Mouse (Mus musculus) lung, embryonic 16.5 days (tissue): ENCODE results near the gene Slc22a14. TPM values are rescaled to one million over a fixed set of nuclear protein-coding genes. Genes with fewer than 3 reads are reported as not detected.
A peak's percentile ranks its signal among the peaks of the same experiment; 100 is the strongest.

ENCODE experiments used
- ATAC-seq: fragments of 200-750 bp; cut with Nextera tagmentation; 2 replicates; pipeline ENCODE4 v1.8.0; 2017; ENCODE audit warnings: low read depth, mild to moderate bottlenecking, moderate library complexity
- H3K27ac ChIP-seq: fragments of 300-500 bp; sonication (generic); 2 replicates; pipeline ENCODE4 v1.5.1; 2014; ENCODE audit warnings: mild to moderate bottlenecking, control low read depth, low read length
- H3K27me3 ChIP-seq: fragments of 300-500 bp; sonication (generic); 2 replicates; pipeline ENCODE4 v1.6.1; 2014; ENCODE audit warnings: low read depth, low read length, mixed read lengths; ENCODE audit not compliant: control insufficient read depth, insufficient read depth
- H3K36me3 ChIP-seq: fragments of 300-500 bp; sonication (generic); 2 replicates; pipeline ENCODE4 v1.6.1; 2014; ENCODE audit warnings: low read length; ENCODE audit not compliant: control insufficient read depth, insufficient read depth
- H3K4me1 ChIP-seq: fragments of 300-500 bp; sonication (generic); replicated peaks from 2 replicates; pipeline ENCODE4 v1.6.1; 2014; ENCODE audit warnings: low read length, mixed read lengths; ENCODE audit not compliant: control insufficient read depth, insufficient read depth
- H3K4me2 ChIP-seq: fragments of 300-500 bp; sonication (generic); 2 replicates; pipeline ENCODE4 v1.6.1; 2014; ENCODE audit warnings: low read depth, low read length, control low read depth
- H3K4me3 ChIP-seq: fragments of 300-500 bp; sonication (generic); 2 replicates; pipeline ENCODE4 v1.5.1; 2014; ENCODE audit warnings: mild to moderate bottlenecking, low read length, control low read depth
- H3K9ac ChIP-seq: fragments of 300-500 bp; sonication (generic); 2 replicates; pipeline ENCODE4 v1.6.1; 2014; ENCODE audit warnings: low read length, control low read depth
- H3K9me3 ChIP-seq: fragments of 300-500 bp; sonication (generic); 2 replicates; pipeline ENCODE4 v1.6.1; 2016; ENCODE audit warnings: low read length; ENCODE audit not compliant: control insufficient read depth
- WGBS: fragments of 180-500 bp; shearing (Covaris S2); extraction: QIAGEN DNeasy Blood & Tissue Kit; methylation state at CpG from one replicate; pipeline ENCODE4 v1.1.7; 2014; 5-methylcytosine and 5-hydroxymethylcytosine counted together
- polyA plus RNA-seq: library from polyadenylated mRNA; unstranded; fragments of >200 nt; fragmentation: Nextera tagmentation; extraction: Ambion mirVana; gene quantifications from 2 replicates; pipeline ENCODE4 v1.2.1, GENCODE M21; 2015

Gene Slc22a14
- polyA plus RNA-seq, 1 experiment from 2014 or later, result 0.06 TPM

DNA sequence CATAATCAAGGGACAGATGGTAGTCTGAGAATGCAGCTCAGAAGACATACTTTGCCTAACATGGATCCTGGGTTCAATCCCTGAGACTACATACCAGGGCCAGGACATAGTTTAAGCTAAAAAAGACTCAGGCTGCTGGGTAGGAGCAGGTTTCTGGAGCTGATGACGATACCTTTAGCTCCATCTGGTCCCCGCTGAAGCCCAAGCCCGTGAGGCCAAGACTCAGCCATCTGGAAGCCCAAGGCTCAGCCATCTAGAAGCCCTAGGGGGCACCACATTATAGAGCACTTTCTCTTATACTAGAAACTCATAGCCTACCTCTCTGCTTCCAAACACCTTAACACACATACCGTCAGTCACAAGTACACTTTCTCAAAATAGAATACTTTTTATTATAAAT lies 29.8 kb downstream of the Slc22a14 start:
- 73% methylated on average over 4 of the region's 4 CpGs for WGBS
- Histone ChIP-seq H3K9me3 (no peaks in the 10 kb centered on the region), H3K27me3 (no peaks in the 10 kb centered on the region), H3K9ac (no peak overlapping the region), H3K27ac (no peak overlapping the region), H3K36me3 (peaks cover 5% of the 10 kb centered on the region; the same call in 1 of the 2 replicates), H3K4me2 (no peak overlapping the region), H3K4me3 (no peak overlapping the region), H3K4me1 (peaks cover 15% of the 10 kb centered on the region)
- no peak for ATAC-seq

DNA sequence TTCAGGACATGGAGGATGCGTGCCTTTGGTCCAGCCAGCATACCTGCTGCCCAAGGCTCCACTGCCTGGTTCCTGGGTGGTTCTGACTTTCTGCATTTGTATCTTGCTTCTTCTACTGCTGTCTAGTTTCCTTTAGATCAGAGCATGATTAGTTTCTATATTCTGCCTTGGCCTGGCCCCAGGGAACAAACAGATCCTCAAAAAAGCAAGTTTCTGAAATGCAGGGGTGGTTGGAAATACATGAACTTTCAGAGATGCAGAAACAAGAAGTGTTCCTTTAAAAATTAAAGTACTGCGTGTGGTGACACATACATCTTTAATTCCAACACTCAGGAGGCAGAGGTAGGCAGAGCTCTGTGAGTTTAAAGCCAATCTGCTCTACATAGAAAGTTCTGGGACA lies 30.5 kb downstream of the Slc22a14 start:
- no peak overlapping the region for H3K4me3 ChIP-seq
- H3K36me3 ChIP-seq, result peaks cover 5% of the 10 kb centered on the region; the same call in 1 of the 2 replicates
- H3K9me3 ChIP-seq, result no peaks in the 10 kb centered on the region
- no peak for ATAC-seq
- peak overlapping the region; percentile 9 for H3K27ac ChIP-seq
- no peak overlapping the region for H3K4me2 ChIP-seq
- H3K4me1 ChIP-seq, result peaks cover 11% of the 10 kb centered on the region; the same call in 1 of the 2 replicates
- no peak overlapping the region for H3K9ac ChIP-seq
- 79% methylated on average over 2 of the region's 2 CpGs for WGBS
- no peaks in the 10 kb centered on the region for H3K27me3 ChIP-seq

- peak; percentile 57 for ATAC-seq
- H3K27me3 ChIP-seq, result no peaks in the 10 kb centered on the region
- WGBS, result 22% methylated on average over 10 of the region's 10 CpGs
- H3K4me1 ChIP-seq, result peaks cover 11% of the 10 kb centered on the region; the same call in 1 of the 2 replicates
- H3K27ac ChIP-seq, result peak overlapping the region; percentile 9
- no peaks in the 10 kb centered on the region for H3K9me3 ChIP-seq
- H3K36me3 ChIP-seq, result peaks cover 5% of the 10 kb centered on the region; the same call in 1 of the 2 replicates
- H3K9ac ChIP-seq, result no peak overlapping the region
- no peak overlapping the region for H3K4me2 ChIP-seq
- no peak overlapping the region for H3K4me3 ChIP-seq
These were observed 31.0 kb downstream of the Slc22a14 start for GRCm38 (mm10) chr9:119334324-119334723.

DNA sequence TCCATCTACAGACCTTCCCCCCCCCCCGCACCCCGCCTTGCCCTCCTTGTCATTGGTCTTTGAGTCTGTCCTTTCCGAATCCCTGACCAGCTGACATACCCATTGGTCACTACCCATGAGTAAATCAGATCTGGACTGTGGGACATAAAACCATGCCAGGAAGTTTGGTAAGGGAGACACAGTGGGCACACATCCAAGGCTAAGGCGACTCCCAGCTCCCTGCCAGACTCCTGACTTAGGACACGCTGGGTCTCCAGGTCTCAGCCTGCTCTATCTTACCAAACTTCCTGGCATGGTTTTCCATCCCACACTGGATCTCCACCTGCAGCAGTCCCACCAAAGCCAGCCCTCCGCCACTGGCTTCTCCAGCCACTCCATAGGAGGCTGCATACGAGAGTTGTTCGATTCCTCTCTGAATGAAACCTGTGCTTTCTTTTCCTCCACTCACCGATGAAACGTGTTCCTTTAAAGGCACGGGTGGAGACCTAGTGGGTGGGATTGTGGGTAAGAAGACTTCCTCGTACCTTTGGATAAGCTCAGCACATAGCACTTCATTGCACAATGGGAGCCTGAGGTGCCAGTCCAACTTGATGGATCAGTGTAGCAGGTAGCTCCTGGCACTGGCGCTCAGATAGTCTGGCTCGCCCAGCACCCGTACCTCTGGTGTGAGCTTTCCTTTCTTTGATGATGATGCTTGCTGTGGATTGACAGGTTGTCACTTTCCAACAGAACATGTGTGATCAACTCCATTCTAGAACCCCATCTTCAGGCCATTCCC lies 35.0 kb downstream of the Slc22a14 start:
- H3K4me3 ChIP-seq, result no peak overlapping the region
- H3K9ac ChIP-seq, result no peak overlapping the region
- no peak overlapping the region for H3K27ac ChIP-seq
- no peak for ATAC-seq
- H3K9me3 ChIP-seq, result no peaks in the 10 kb centered on the region
- peaks cover 8% of the 10 kb centered on the region; the same call in 1 of the 2 replicates for H3K4me1 ChIP-seq
- H3K27me3 ChIP-seq, result no peaks in the 10 kb centered on the region
- no peak overlapping the region for H3K4me2 ChIP-seq
- 84% methylated on average over 15 of the region's 15 CpGs for WGBS
- H3K36me3 ChIP-seq, result no peaks in the 10 kb centered on the region

DNA sequence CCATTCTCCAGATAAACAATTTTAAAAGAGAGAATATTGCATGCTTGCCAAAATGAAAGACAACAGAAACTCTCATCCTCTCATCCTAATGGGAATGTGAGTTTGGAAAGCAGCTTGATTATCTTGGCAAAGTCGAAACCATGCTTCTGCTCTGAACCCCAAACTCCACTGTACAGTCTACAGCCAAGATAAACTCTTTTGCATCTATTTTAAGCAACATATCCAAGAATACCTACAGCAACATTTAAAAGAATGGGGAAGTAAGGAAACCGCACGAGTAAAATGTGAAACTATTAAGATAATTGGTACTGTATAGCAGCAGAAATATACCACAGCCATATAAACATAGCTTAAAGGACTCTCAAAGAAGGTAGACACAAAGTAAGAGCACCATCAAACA lies 36.9 kb downstream of the Slc22a14 start:
- Histone ChIP-seq H3K9ac (no peak overlapping the region), H3K4me2 (no peak overlapping the region), H3K27ac (no peak overlapping the region), H3K4me3 (no peak overlapping the region), H3K4me1 (no peaks in the 10 kb centered on the region), H3K36me3 (no peaks in the 10 kb centered on the region), H3K9me3 (no peaks in the 10 kb centered on the region), H3K27me3 (no peaks in the 10 kb centered on the region)
- 72% methylated on average over 3 of the region's 3 CpGs for WGBS
- ATAC-seq, result no peak

DNA sequence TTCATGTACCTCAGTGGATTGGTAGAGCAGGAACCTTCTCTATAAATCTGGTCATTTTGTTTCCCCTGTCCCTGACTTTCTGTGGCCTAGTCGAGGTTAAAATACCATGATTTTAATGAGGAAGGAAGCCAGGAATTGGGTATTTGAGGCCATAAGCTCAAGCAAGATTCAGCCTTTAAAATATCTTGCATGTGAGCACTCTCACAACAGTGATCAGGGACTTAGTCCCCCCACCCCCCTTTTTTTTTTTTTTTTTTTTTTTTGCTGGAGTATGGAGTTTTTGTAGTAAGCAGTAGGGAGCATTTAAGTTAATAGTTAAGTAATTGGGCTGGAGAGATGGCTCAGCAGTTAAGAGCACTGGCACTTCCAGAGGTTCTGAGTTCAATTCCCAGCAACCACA lies 41.2 kb downstream of the Slc22a14 start:
- no peak overlapping the region for H3K27ac ChIP-seq
- no peak overlapping the region for H3K4me2 ChIP-seq
- 61% methylated on average over 1 of the region's 1 CpGs for WGBS
- peaks cover 13% of the 10 kb centered on the region for H3K4me1 ChIP-seq
- no peak overlapping the region for H3K9ac ChIP-seq
- no peaks in the 10 kb centered on the region for H3K27me3 ChIP-seq
- ATAC-seq, result no peak
- H3K9me3 ChIP-seq, result no peaks in the 10 kb centered on the region
- H3K36me3 ChIP-seq, result no peaks in the 10 kb centered on the region
- no peak overlapping the region for H3K4me3 ChIP-seq

DNA sequence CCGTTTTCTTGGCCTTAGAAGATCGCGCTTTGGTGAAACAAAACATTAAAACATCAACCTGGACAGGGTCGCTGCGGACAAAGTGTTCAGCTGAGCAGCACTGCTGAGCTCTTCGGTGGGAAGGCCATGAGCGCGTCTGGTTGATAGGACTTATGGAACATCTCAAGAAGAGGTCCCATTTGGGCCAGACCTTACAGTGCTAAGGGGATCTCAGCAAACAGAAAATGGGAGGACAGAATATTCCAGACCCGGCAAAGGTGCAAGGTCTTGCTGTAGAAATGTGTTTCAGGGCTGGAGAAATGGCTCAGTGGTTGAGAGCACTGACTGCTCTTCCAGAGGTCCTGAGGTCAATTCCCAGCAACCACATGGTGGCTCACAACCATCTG lies 42.1 kb downstream of the Slc22a14 start:
- Histone ChIP-seq H3K36me3 (no peaks in the 10 kb centered on the region), H3K4me2 (peak overlapping the region; percentile 94), H3K27me3 (no peaks in the 10 kb centered on the region), H3K27ac (peak overlapping the region; percentile 95), H3K9me3 (no peaks in the 10 kb centered on the region), H3K4me3 (peak overlapping the region; percentile 91), H3K9ac (peak overlapping the region; percentile 79), H3K4me1 (peaks cover 13% of the 10 kb centered on the region)
- ATAC-seq, result no peak
- WGBS, result 3% methylated on average over 9 of the region's 9 CpGs

- Histone ChIP-seq H3K4me1 (peaks cover 13% of the 10 kb centered on the region), H3K4me3 (peak within 1 kb of the TSS; percentile 91), H3K9ac (peak within 1 kb of the TSS; percentile 88), H3K9me3 (no peaks in the 10 kb centered on the region), H3K4me2 (peak within 1 kb of the TSS; percentile 94), H3K27me3 (no peaks in the 10 kb centered on the region), H3K27ac (peak within 1 kb of the TSS; percentile 95), H3K36me3 (no peaks in the 10 kb centered on the region)
- peak; percentile 98 for ATAC-seq
- WGBS, result under 1% methylated on average over 75 of the region's 76 CpGs
These were observed 42.8 kb downstream of the Slc22a14 start, which contains the start of gene Oxsr1 for GRCm38 (mm10) chr9:119322289-119323259. Oxsr1 (minus strand) TSS chr9:119322427.
